Mouse (Mus musculus): ENCODE results near the gene Taar5.

- no peak for TF ChIP-seq CTCF (IDR thresholded peaks at IDR 0.05; ENCODE audit: control insufficient read depth, insufficient read depth, insufficient read length)
- TF ChIP-seq MYOG (IDR thresholded peaks at IDR 0.05; ENCODE audit: control insufficient read depth, extremely low read depth, insufficient read length) = no peak
- no peak for TF ChIP-seq CEBPB (IDR thresholded peaks at IDR 0.05; ENCODE audit: low read depth)
- TF ChIP-seq FOSL1 (IDR thresholded peaks at IDR 0.05; ENCODE audit: insufficient read depth, low read length, poor library complexity, severe bottlenecking) = no peak
- no peak for TF ChIP-seq MAX (IDR thresholded peaks at IDR 0.05)
Observed at GRCm38 (mm10) chr10:23923941-23924340, 46.6 kb upstream of the Taar5 start.
